Mouse (Mus musculus): ENCODE measurements around the gene Mrtfa. TPM values are rescaled to one million over a fixed set of nuclear protein-coding genes. Genes with fewer than 3 reads are reported as not detected.

Mrtfa gene
- polyA plus RNA-seq, 1 experiment from 2014 or later: 3.9 TPM

DNA sequence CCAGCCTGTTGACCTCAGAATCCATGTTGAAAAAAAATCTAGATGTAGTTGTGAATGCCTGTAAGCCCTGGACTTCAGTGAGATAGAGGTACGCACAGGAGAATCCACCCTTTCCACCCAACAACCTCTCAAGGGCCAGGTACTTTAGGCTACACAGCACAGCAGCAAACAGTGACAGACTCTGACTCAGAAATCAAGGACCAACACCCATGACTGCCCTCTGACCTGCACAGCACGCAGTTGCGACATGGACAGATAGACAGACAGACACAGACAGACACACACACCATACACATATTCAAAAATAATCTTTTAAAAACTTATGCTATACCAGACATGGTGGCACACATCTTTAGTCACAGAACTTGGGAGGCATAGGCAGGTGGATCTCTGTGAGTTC is 34.7 kb downstream of the Mrtfa start:
- no peaks in the 10 kb centered on the region for H3K9me3 ChIP-seq (replicated peaks)
- H3K9ac ChIP-seq: no peak overlapping the region
- no peak overlapping the region for H3K4me2 ChIP-seq
- H3K27me3 ChIP-seq: no peaks in the 10 kb centered on the region
- no peaks in the 10 kb centered on the region for H3K36me3 ChIP-seq
- no peak for ATAC-seq (ENCODE audit: low read depth)
- no peak for DNase-seq
- H3K4me3 ChIP-seq (replicated peaks): no peak overlapping the region
- WGBS (ENCODE audit: insufficient replicate concordance): 78% methylated on average over 3 of the region's 3 CpGs
- H3K27ac ChIP-seq: 0 out of 2 replicates have a peak overlapping the region, but pooled peaks have one; percentile 1
- H3K4me1 ChIP-seq (replicated peaks): peaks cover 32% of the 10 kb centered on the region

DNA sequence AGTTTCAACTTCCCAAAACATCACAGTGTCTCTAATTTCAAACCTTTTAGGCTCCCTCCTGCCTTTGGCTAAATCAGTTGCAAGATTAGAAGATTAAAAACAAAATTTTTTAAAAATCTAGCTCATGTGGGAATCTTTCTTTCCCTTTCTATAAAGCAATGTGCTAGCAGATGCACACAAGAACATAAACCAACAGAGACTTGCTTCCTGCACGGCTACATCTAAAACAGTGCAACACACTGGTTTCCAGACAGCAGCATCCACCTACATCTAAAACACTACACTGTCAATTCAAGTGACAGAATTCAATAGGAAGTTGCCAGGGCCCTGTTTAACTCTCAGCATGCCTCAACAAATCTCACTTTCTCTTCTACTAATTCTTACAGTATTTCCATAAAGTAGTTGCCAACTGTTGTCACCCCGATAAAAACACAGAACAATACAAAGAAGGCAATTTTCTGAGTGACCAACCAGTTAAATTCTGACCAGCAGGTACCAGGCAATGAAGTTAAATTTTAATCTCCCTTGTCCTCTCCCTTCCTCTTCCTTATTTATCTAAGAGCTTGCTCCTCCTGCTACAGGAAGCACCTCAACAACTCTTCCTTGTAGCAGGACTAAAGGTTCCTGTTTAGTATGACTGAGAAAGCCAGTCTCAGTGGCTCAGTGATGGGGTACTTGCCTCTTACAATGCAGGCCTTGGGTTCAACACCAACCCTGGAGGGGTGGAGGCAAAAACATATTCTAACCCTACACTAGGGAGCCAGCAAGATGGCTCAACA is 35.5 kb downstream of the Mrtfa start:
- DNase-seq (no peak), ATAC-seq (ENCODE audit: low read depth) (no peak)
- Histone ChIP-seq H3K36me3 (no peaks in the 10 kb centered on the region), H3K4me2 (no peak overlapping the region), H3K9me3 (replicated peaks) (no peaks in the 10 kb centered on the region), H3K27ac (0 out of 2 replicates have a peak overlapping the region, but pooled peaks have one; percentile 1), H3K27me3 (no peaks in the 10 kb centered on the region), H3K4me3 (replicated peaks) (no peak overlapping the region), H3K9ac (no peak overlapping the region), H3K4me1 (replicated peaks) (peaks cover 28% of the 10 kb centered on the region)
- WGBS (ENCODE audit: insufficient replicate concordance): 59% methylated on average over 2 of the region's 2 CpGs

DNA sequence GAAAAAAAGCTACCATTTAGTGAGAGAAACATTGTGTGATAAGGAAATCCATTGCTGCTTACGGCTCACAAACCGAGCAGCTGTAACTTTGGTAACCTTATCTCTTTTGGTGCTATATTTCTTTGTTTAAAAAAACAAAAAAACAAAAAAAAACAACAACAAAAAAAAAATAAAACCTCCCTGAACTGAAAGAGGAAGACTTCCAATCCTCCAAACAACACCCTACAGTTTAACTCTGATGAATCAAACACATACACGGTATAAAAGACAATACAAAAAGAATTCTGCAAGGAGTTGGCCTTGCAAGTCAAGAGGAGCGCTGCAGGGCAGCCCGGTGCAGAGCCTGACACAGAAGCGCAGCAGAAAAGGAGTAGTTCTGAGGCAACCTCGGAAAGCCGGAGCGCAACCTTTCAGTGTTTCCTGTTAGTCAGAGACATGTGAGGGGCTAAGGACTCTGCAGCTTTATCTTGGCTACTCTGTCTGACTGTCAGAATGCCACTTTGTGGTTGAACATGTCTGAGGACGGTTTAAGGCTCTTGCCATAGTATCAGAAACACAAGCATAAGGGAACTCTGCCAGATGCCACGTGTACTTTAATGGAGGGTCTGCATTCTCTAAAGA is 48.5 kb downstream of the Mrtfa start:
- Histone ChIP-seq H3K27me3 (no peaks in the 10 kb centered on the region), H3K36me3 (no peaks in the 10 kb centered on the region), H3K27ac (no peak overlapping the region), H3K4me3 (replicated peaks) (no peak overlapping the region), H3K9ac (no peak overlapping the region), H3K9me3 (replicated peaks) (no peaks in the 10 kb centered on the region), H3K4me1 (replicated peaks) (peaks cover 7% of the 10 kb centered on the region; the same call in 1 of the 2 replicates), H3K4me2 (0 out of 2 replicates have a peak overlapping the region, but pooled peaks have one; percentile 2)
- 20% methylated on average over 11 of the region's 11 CpGs for WGBS (ENCODE audit: insufficient replicate concordance)
- DNase-seq (no peak), ATAC-seq (ENCODE audit: low read depth) (no peak)

DNA sequence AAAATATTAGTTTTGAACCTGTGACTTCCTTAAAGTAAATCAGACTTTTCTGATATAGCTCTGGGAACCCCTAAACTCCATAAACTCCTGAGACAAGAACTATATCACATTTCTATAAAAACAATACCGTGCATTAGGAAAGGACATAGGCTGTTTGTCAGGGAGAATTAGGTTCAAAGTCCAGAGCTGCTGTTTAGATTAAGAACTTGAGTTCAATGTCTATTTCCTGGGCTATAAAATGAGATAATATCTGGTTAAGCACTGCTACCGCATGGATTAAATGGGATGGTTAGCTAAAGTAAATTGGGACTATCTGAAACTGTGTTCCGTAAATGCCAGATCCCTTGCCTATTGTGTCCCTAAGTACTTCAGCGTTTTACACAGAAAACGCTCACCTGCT is 50.6 kb downstream of the Mrtfa start:
- no peak overlapping the region for H3K4me3 ChIP-seq (replicated peaks)
- no peaks in the 10 kb centered on the region for H3K27me3 ChIP-seq
- DNase-seq: no peak
- WGBS (ENCODE audit: insufficient replicate concordance): 78% methylated on average over 5 of the region's 5 CpGs
- no peak overlapping the region for H3K27ac ChIP-seq
- peaks cover 7% of the 10 kb centered on the region; the same call in 1 of the 2 replicates for H3K4me1 ChIP-seq (replicated peaks)
- H3K9me3 ChIP-seq (replicated peaks): no peaks in the 10 kb centered on the region
- no peaks in the 10 kb centered on the region for H3K36me3 ChIP-seq
- H3K4me2 ChIP-seq: no peak overlapping the region
- no peak overlapping the region for H3K9ac ChIP-seq
- ATAC-seq (ENCODE audit: low read depth): no peak

DNA sequence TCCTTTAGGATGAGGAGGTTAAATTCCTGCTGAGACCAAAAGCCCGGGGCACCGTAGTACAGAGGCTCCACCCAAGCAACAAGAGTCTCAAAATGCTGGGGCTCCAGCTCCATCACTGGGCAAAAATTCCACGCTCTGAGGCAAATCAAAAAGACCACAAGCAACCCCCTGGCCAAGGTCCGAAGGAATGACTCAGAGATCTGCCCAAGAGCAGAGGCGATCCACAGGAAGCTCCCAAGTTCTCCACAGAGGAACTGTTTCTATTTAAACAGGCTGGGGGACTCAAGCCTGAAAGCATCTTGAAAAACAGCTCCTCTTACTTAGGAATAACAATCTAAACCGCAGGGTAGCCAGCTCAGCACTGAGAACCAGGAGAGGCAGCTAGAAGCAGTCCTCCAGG is 53.3 kb downstream of the Mrtfa start:
- WGBS (ENCODE audit: insufficient replicate concordance): 46% methylated on average over 6 of the region's 6 CpGs
- Histone ChIP-seq H3K27me3 (no peaks in the 10 kb centered on the region), H3K4me2 (no peak overlapping the region), H3K36me3 (no peaks in the 10 kb centered on the region), H3K27ac (no peak overlapping the region), H3K9ac (no peak overlapping the region), H3K9me3 (replicated peaks) (no peaks in the 10 kb centered on the region), H3K4me1 (replicated peaks) (peaks cover 8% of the 10 kb centered on the region; the same call in 1 of the 2 replicates), H3K4me3 (replicated peaks) (no peak overlapping the region)
- DNase-seq (no peak), ATAC-seq (ENCODE audit: low read depth) (no peak)

DNA sequence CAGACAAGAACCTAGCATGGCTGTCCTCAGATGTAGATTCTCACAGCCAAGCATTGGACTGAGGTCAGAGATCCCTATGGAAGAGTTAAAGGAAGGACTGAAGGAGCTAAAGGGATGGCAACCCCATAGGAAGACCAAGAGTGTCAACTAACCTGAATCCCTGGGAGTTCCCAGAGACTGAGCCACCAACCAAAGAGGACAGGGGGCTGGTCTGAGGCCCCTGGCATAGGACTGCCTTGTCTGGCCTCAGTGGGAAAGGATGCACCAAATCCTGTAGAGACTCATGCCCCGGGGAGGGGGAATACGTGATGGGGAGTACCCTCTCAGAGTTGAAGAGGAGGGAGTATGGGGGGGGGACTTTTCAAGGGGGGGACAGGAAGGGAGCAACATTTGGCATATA is 56.8 kb downstream of the Mrtfa start:
- Histone ChIP-seq H3K27me3 (no peaks in the 10 kb centered on the region), H3K4me1 (replicated peaks) (peaks cover 8% of the 10 kb centered on the region; the same call in 1 of the 2 replicates), H3K9ac (no peak overlapping the region), H3K4me2 (no peak overlapping the region), H3K27ac (no peak overlapping the region), H3K36me3 (no peaks in the 10 kb centered on the region), H3K9me3 (replicated peaks) (no peaks in the 10 kb centered on the region), H3K4me3 (replicated peaks) (no peak overlapping the region)
- ATAC-seq (ENCODE audit: low read depth) (no peak), DNase-seq (no peak)
- WGBS (ENCODE audit: insufficient replicate concordance): 85% methylated on average over 2 of the region's 2 CpGs

DNA sequence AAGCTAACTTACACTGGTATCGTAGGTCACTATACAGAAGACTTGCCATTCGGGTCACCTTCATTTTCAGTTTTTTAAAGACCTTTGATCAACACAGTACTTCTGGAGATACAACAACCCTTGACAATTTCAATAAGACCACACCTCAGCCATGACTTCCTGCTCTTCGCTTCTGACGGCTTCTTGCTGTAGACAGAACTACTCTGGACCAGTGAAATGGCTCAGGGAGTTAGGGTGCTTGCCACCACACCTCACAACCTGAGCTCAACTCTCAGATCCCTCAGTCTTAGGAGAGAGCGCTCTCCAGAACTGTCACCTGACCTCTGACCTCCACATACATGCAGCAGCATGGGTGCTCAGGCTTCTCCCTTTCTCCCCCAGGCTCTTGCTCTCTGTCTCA is 59.4 kb downstream of the Mrtfa start:
- no peak overlapping the region for H3K4me2 ChIP-seq
- 77% methylated on average over 5 of the region's 5 CpGs for WGBS (ENCODE audit: insufficient replicate concordance)
- H3K27me3 ChIP-seq: no peaks in the 10 kb centered on the region
- no peak overlapping the region for H3K9ac ChIP-seq
- H3K9me3 ChIP-seq (replicated peaks): no peaks in the 10 kb centered on the region
- peaks cover 8% of the 10 kb centered on the region; the same call in 1 of the 2 replicates for H3K4me1 ChIP-seq (replicated peaks)
- H3K36me3 ChIP-seq: no peaks in the 10 kb centered on the region
- no peak for ATAC-seq (ENCODE audit: low read depth)
- DNase-seq: no peak
- no peak overlapping the region for H3K4me3 ChIP-seq (replicated peaks)
- H3K27ac ChIP-seq: no peak overlapping the region

DNA sequence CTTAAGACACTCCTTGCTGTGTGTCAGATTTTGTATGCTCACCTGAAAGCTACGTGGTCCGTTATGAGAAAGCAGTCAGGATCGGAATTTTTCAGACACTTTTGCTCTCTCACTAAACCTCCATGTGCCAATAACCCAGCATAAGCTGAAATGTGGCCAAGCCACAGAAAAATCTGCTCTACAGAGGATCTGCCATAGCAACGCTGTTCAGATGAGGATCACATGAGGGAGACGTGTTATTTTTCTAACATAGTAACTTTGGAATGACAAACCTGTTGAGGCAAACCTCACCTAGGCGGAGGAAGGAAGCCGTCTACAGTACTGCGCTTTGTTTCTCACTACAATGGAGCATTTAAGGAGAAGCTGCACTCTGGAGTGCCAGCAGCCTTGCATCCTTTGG is 60.6 kb downstream of the Mrtfa start:
- H3K27ac ChIP-seq: no peak overlapping the region
- H3K9ac ChIP-seq: no peak overlapping the region

DNA sequence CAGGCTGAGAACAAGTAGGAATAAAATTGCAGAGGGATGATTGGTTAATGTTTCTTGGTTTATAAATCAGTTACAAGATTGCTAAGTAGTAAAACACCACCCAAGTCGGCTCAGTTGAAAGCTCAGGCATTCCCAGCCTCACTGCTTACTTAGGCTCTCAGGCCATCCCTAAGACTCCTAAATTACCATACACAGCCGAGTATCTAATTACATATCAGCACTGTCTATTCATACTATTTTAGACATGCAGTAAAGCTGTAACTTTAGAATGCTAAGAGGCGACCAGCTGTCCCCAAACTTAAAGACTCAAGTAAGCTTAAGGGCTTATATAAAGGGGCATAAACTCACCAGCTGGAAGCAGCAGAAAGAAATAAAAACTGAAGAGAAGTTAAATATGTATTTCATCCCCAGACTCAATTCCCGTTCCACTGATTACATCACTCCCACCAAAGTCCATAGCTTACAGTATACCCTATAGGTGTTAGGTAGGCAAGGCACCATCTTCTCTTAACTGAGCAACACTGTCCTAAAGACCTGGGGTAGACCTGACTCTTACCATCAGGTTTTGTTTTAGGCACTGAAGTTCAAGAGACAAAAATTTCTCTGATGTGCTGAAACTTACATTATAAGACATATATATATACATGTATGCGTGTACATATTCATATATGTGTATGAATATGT is 62.3 kb downstream of the Mrtfa start:
- no peak overlapping the region for H3K4me3 ChIP-seq (replicated peaks)
- H3K4me1 ChIP-seq (replicated peaks): peaks cover 8% of the 10 kb centered on the region; the same call in 1 of the 2 replicates
- H3K27me3 ChIP-seq: no peaks in the 10 kb centered on the region
- ATAC-seq (ENCODE audit: low read depth): no peak
- H3K9ac ChIP-seq: no peak overlapping the region
- H3K9me3 ChIP-seq (replicated peaks): no peaks in the 10 kb centered on the region
- H3K27ac ChIP-seq: no peak overlapping the region
- DNase-seq: no peak
- H3K4me2 ChIP-seq: no peak overlapping the region
- no peaks in the 10 kb centered on the region for H3K36me3 ChIP-seq
- WGBS (ENCODE audit: insufficient replicate concordance): 66% methylated on average over 5 of the region's 5 CpGs

More for the DNA sequence above, 60.6 kb downstream of the Mrtfa start:
- no peak overlapping the region for H3K4me2 ChIP-seq
- WGBS (ENCODE audit: insufficient replicate concordance): 79% methylated on average over 8 of the region's 8 CpGs
- no peaks in the 10 kb centered on the region for H3K36me3 ChIP-seq
- H3K27me3 ChIP-seq: no peaks in the 10 kb centered on the region
- peaks cover 8% of the 10 kb centered on the region; the same call in 1 of the 2 replicates for H3K4me1 ChIP-seq (replicated peaks)
- no peaks in the 10 kb centered on the region for H3K9me3 ChIP-seq (replicated peaks)
- ATAC-seq (ENCODE audit: low read depth): no peak
- no peak for DNase-seq
- no peak overlapping the region for H3K4me3 ChIP-seq (replicated peaks)

DNA sequence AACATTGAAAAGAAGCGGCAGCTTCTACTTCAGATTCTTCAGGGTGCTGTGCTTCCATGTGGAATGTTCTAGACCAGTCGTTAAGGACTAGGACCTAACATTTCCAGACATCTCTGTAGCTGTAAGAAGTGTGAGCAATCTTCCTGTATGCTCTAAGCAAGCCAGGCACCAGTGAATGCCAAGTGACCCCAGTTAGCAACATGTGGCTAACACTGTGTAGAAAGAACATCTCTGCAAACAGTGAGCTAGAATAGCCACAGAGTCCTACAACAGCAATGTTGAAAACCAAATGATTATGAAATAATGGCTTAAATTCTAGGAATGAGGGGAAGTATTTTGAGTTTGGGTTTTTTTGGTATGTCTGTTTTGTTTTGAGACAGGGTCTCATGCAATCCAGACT is 66.3 kb downstream of the Mrtfa start:
- H3K9ac ChIP-seq: no peak overlapping the region
- no peak overlapping the region for H3K27ac ChIP-seq
- no peaks in the 10 kb centered on the region for H3K36me3 ChIP-seq
- peaks cover 6% of the 10 kb centered on the region; the same call in 1 of the 2 replicates for H3K4me1 ChIP-seq (replicated peaks)
- DNase-seq: no peak
- H3K9me3 ChIP-seq (replicated peaks): no peaks in the 10 kb centered on the region
- H3K4me3 ChIP-seq (replicated peaks): no peak overlapping the region
- WGBS (ENCODE audit: insufficient replicate concordance): 75% methylated on average over 2 of the region's 2 CpGs
- no peaks in the 10 kb centered on the region for H3K27me3 ChIP-seq
- H3K4me2 ChIP-seq: no peak overlapping the region
- no peak for ATAC-seq (ENCODE audit: low read depth)

DNA sequence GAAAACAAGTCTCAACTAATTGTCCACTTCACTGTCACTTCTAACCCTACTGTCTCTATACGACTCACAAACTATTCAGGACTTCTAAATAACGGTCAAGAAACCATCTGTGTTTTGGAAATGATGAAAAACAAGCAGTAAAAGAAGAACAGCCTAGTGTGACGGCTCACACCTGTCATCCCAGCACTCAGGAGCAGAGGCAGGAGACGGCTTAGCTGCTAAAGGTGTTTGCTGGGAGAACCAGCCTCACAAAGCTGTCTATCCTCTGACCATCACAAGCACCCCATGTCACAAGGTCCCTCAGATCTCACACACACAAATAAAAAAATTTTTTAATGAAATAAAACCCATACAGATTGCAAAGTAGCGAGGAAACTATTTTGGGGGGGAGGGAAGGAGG is 67.4 kb downstream of the Mrtfa start:
- Histone ChIP-seq H3K27me3 (no peaks in the 10 kb centered on the region), H3K4me3 (replicated peaks) (no peak overlapping the region), H3K9ac (no peak overlapping the region), H3K4me2 (no peak overlapping the region), H3K27ac (no peak overlapping the region), H3K9me3 (replicated peaks) (no peaks in the 10 kb centered on the region), H3K4me1 (replicated peaks) (0 out of 2 replicates have a peak, but pooled peaks cover 3% of the 10 kb centered on the region), H3K36me3 (no peaks in the 10 kb centered on the region)
- WGBS (ENCODE audit: insufficient replicate concordance): 68% methylated on average over 5 of the region's 5 CpGs
- ATAC-seq (ENCODE audit: low read depth) (no peak), DNase-seq (no peak)
